Mouse (Mus musculus) left cerebral cortex, adult 11 months (tissue): ENCODE measurements around the gene Nxn.

Source experiments
- DNase-seq: peaks from one replicate; pipeline ENCODE4 v3.0.0; 2022; ENCODE audit warnings: low spot score

Nxn gene

DNA sequence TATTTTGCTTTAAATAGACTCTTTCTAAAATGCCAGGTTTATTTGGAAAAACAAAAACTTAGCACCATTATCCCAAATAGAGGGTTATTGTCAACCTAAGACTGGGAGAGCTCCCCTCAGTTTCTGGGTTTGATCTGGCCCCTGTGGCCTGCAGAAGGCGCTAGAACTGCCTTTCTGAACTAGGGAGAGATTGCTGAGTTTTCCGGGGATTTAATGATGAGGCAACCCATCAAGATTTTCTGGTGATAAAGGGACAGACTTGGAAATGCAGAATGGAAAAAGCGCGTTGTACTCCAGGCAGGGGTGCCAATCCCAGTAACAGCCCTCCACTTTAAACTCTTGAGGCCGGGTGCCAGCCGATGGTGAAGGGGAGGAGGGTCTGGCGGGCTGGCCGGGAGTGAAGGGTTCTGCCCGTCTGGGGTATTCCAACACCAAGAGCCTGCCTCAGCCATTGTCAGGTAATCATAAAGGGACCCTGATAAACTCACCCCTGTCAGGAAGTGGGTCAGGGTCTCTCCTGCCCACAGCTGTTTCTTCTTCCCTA is 100.4 kb downstream of the Nxn start:
- no peak for DNase-seq

DNA sequence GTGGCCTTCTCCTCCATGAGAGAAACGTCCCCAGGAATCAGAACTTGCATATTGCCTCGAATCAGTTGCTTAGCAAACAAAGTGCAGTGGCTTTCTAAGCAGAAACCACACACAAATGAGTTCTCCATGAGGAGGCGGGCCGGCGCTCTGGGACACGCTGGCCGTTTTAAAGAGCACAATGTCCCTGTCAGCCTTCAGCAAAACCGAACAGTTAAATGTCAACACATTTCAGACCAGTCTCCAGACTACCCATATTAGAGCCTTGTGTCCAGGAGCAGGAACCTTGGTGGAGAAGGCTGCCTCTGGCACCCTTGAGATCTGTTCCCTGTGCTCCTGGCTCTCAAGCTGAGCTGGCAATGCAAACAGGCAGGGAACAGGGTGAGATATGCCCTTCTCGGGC is 101.7 kb downstream of the Nxn start:
- no peak for DNase-seq

DNA sequence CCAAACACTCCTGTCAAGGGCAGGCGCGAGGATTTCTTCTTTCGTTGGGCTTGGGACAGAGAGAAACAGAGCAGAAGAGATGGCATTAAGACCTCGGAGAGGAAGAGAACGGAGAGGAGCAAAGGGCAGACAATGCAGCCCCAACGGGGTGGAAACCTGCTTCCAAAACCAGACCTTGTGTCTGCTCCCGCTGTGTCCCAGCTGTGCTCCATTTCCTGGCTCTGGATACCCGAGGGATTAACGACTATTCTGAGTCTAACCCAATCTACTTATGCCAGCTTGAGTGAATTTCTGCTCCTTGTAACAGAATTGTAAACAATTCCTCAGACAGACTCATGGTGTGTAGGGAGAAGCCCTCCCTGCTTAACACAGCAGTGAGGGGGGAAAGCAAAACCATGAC is 104.1 kb downstream of the Nxn start:
- DNase-seq: no peak

DNA sequence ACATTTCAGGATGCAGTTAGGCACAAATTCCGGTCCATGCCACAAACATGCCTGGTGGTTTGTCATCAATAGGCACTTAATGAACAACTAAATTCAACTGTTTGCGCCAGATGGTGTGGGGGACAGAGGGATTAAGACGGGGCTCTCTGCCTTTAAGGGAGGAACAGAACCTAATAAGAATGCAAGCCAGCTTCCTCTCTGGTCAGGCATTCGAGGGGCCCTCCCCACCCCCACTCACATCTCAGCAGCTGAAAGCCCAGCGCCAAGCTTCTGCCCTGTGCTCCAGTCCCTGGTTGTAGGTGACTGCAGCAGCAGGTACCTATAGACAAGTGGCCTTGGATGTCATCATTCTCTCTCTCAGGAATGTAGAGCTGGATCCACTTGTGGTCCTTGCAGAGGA is 104.9 kb downstream of the Nxn start:
- DNase-seq: no peak

DNA sequence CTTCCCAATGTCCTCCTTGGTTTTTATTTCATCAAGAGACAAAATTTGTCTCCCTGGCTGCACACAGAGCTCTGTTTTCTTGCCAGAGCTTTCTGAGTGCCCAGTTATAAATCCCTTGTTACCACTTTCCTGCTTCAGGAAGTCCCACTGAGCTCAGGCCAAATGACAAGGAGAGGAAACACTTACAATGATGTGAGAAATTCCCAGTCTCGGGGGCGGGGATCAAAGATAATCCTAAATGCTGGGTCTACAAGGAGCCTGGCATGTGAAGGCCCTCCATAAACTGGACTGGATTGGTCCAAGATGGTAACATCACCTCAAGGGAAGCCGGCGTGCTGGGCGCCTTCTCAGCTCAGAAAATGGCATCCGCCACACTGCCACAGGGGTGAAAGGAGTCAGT is 106.1 kb downstream of the Nxn start:
- no peak for DNase-seq

DNA sequence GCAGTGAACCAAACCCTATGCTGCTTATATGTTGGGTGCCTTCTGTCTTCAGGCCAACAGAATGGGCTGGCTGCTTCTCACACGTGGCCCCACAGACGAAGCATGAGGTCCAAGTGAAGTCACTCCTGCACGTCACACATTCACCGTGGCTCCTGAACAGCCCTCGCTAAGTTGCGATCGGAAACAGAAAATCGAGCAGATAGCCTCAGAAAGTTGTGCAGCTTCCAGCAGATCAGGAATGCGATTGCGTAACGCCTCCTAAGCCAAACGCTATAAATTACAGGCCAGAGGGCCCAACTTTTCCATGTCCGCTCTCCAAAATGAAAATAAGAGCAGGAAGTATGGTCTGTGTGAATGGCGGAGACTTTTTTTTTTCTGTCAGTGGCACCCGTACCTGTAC is 106.5 kb downstream of the Nxn start:
- no peak for DNase-seq

DNA sequence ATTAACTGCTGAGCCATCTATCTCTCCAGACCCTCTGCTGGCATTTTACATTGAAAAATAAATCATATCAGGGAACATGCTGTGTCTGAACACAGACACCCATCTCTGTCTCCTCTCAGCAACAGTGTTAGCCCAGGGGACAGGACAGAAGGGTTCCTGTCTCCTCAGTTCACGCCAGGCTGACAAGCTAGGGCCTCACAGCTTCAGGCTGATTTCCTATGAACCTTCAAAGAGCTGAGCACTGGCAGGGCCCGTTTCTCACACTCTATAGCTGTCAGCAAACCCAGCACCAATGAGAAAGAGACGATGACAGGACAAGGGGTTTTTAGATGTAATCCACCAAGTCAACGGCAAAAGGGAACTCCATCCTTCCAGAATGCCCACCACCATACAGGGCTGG is 107.0 kb downstream of the Nxn start:
- no peak for DNase-seq

DNA sequence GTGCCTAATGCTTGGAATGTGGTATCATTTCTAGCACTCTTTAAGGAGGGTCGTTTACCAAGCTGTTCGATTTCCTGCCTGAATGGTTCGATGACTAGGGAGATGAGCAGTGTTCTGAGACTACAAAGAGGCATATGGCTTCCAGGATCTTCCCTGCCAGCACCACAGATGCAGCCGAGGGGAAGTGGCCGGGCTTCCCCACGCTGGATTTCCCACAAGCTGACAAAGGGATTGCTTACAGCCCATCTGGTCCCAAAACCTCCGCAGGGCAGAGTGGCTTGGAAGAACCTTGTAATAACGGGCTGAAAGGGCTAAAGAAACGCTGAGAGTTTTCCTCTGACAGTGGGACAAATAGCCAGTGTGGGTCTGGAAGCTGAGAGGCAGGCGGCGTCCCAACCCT is 108.6 kb downstream of the Nxn start:
- DNase-seq: peak; percentile 9

DNA sequence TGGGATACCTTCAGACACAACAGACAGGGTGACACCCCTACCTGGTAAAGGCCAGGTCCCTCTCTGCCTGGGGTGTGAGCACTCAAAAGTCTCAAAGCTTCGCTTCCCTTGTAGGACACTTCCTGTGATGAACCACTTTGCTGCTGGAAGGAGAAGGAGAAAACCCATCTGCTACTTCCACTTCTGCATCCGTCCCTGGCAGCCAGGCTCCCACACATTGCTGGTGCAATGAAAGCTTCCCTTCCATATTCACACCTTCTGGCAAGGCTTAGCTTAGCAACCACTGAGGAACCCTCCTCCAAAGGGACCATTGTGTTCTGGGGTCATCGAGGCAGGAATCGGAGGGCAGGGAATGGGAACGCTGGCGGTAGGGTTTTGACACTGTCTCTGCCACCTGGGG is 110.3 kb downstream of the Nxn start:
- no peak for DNase-seq

DNA sequence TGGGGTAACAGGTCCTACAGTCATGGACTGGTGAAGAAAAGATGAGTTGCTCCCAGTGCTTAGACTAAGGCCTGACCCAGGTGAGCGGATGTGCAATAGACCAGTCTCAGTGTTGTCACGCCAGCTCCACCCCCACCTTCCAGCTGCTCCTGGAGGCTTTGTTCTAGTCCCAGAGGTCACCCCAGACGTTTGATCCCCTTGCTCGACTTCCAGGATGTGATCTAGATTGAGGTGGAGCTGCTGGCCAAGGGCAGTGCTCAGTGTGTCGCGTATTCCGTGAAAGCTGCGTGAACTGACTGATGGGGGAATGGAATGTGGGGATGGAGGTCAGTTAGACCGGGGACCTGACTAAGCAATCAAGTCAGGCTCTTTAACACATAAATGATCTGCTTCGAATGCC is 111.6 kb downstream of the Nxn start:
- no peak for DNase-seq

DNA sequence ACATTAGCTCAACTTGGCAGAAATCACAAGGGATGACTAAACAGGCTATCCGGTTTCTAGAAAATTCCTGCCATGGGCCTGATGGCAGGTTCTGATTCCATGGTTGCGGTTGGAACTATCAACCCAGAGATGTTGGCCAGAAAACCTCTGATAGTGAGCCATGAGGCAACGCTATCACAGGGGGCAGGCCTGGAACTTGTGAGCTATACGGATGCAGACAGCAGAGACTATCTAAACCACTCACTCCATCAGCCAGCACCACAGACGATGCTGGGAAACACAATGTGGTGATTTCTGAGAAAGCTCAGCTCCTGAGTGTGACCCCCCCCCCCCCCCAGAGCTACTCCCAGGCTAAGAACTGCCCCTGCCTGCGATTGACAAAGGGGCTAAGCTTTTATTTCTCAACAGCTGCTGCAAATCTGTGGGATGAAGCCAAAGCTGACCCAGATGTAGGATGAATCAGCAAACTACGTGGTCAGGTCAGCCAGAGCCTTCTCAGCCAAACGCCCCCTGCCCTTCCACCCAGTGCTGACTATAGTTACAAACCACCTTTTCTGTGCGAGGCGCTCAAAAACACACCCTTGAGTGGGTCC is 112.3 kb downstream of the Nxn start:
- no peak for DNase-seq

DNA sequence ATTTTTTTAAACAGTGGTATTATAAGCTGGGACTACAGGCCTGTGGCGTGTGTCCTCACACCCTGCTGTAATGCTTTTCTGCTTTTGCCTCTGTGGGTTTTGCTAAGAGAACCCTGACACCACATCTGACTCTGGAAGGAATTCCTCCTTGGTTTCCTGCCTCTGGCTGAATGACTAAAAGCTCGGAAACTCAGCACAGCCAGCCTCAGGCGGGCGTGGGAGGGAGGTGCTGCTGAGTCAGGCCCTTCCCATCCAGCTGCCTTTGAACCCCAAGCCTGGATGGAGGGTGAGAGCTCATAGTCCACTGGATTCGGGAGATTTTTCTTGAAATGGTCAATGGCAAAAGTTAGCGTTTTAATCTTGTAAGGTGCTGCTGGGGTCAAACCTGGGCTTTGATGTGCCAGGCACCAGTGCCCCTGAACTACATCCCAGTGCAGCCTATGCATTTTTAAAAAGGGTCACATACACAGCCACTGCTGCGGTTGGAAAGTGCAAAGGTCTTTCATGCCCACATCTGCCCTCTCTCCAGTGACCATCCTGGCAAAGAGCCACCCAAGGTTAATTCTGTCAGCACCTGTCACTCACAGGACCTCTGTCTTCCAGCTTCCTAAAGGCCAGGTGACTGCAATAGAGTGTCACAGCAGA is 113.4 kb downstream of the Nxn start:
- DNase-seq: no peak

DNA sequence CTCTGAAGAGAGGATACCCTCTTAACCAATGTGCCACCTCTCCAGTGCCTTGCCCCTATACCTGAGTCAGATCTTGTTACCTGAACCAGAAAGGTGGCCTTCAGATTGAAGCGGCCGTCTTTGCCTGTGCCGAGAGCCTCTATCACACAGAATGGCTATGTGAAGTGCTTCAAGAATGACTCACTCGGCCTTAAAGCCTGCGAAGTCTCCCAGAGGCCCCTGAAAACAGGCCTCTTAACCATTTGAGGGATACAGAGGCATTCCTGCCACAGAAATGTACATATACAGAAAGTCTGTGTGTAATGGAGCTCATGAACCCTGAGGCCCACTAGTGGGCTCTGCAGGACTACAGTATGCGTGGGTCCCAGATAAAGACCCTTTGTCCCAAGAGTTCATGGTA is 115.1 kb downstream of the Nxn start:
- DNase-seq: no peak

DNA sequence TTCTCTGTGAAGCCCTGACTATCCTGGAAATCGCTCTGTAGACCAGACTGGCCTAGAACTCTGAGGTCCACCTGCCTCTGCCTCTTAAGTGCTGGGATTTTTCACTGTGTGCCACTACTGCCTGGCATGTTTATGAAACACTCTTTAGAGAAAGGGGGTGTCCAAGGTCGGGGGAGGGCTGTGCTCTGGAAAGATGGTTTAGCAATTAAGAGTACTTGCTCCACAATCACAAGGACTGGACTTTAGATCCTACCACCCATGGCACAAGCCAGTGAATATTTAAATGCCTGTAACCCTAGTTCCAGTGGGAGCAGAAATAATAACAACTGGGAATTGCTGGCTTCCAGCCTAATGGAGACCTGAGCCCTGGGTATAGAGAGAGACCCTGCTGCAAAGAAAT is 119.0 kb downstream of the Nxn start:
- DNase-seq: no peak

DNA sequence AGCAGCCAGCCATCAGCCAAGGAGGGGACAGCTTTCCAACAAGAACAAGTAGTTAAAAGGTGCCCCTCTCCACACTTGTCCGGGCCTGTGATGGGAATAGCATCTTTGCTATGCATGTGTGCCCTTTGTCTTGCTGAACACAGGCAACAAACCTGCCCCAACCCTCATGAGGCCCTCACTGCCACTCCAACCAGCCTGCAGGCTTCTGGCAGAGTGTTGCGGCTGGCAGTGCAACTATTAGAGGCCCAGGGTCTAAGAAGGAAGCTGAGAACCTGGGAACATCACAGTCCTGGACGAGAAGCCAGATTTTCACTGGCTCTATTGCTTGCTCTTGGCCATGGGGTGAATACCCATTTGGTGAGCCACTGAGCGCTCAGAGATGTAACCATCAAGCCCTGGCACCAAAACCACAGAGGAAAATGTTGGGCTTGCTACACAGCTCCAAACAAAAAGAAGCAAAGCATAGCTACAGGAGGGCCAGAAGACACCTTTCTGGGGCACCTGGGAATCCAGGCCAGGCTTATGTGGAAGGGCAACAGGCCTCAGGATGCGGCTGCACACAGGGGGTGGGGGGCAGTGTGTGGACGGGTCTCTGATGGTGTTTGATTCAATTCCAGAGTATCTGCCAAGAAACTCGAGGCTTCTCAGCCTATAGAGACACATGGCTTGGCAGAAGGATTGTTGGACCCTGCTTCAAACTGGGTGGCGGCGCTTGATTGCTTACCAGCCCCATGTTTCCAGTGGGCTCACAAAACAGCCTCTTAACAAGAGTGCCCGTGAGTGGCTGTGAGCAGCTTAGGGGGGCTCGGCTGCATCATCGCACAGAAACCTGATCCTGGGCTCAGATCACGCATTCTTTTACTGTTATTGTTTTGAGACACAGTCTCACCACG is 119.7 kb downstream of the Nxn start:
- DNase-seq: no peak

DNA sequence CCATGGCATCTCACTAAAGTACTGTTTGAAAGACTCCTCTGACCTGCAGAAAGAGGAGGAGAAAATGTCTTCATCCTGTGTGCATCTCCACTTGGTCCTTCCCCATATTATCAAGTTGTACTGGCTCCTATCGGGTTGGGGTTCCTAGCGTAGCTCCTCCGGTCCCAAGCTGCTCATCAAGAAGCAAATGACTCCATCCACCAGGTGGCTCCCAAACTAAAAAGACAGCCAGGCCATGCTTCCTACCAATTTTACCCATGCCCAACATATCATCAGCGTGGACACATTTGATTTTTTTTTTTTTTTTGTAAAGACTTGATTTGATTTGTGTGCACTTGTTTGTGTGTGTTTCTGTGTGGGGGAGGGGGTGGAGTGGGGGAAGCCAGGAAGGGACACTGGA is 126.5 kb downstream of the Nxn start:
- no peak for DNase-seq

DNA sequence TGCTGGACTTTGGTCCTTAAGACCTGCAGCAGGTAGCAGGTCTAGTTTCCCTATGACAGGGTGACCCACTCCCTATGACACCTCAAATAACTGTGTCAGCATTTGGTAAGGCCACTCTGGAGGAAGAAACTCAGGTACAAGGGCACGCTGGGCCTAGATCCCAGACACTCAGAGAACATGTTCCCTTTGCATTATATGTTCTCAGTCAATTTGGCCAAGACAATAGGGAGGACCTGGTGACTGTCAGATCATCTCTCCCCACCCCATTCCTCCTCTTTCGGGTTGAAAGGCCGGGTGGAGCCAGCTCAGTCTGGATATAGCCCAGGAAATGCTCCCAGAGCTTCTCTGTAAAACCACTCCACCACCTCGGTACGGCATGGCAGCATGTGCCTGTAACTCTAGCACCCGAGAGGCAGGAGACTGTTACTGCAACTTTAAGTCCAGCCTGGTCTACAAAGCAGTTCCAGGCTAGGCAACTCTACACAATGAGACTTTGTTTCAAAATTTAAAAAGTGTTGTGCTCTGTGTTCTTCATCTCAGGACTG is 130.3 kb downstream of the Nxn start:
- DNase-seq: no peak

DNA sequence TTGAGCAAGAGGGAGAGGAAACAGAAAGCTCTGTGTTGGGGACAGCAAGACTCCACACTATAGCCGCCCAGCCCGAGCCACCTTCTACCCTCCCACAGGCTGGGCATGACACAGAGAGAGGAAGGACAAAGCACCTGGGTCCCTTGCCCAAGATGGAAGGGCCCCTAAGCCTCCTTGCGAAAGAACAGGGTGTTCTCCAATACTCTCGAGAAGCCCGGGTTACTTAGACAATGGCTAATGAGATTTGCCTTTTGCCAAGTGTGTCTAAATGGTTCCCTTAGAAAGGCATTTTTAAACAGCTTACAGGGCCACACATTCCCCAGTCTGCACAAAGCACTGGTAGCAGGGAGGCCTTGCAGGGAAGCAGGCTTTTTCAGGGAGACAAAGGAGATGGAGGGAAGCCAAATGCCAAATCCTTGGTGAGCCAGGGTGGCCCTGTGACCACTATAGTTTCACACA is 130.9 kb downstream of the Nxn start:
- peak; percentile 19 for DNase-seq

DNA sequence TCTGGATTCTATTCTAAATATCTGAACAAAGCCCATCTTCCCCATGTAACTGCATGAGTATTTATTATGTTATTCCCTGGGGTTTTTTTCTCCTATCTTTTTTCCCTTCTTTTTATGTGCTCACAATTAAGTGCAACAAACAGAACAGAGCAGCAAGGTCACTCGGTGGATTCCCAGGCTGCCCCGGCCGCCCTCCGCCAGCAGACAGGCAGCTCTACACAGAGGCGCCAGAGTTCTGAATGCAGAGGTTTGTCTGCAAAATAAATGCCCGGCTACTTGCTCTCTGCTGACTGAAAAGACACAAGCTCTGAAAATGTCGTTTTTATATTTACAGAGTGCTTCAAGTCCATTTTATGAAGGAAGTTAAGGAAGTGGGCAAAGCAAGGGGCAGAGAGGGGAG is 131.4 kb downstream of the Nxn start:
- DNase-seq: no peak

DNA sequence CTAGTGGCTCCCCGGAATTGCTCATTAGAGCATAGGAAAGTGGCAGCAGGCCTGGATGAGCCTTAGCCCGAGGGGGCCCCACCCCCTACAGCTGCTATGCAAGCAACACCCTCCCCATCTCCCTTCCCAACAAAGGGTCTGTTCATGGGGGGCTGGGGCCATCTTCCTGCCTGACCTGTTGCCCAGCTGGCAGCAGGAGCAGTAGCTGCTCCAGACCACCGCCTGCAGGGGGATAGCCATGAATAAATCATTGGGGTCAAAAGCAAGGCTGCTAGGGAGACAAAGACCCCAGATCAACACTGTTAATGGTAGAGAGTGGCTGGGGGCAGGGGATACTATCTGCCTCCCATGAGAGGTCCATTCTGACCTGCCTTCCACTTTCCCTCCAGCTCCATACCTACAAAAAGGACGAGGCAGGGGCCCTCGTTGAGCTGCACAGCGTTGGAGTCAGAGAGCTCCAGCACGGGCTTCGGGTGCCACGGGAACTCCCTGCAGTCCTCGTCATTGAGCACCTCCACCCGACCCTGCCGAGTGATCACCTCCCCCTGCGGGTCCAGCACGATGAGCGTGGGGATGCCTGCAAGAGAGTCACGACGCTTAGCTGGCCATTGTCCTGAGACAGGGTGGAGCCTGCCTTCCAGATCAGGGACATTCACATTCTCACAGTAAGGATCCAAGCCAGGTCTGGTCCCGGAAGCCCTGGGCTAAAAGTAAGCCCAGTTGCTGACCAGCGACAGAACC is 136.2 kb downstream of the Nxn start:
- no peak for DNase-seq

DNA sequence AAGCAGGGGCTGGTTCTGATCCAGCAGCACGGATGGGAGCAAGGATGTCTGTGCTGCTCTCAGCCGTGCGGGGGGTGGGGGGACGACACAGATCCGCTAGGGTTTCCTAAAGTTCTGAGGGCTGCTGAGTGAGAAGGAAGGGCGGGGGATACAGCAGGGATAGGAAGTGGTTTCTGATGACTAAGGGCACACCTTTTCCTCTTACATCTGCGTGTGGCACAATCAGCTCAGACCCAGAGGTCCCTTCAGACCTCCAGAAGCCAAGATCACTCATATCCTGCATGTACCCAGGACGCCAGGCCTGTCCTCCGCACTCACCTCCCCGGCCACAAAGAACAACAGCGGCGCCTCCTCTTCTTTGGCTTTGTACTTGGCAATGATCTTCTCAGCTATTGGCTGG is 137.7 kb downstream of the Nxn start:
- no peak for DNase-seq
